Mouse (Mus musculus): Measurements from ENCODE around the gene Nfkb2.

The Nfkb2 gene

GRCm38 (mm10) chr19:46322996-46323572, 19.0 kb downstream of the Nfkb2 start:
- DNase-seq (ENCODE audit: low spot score in 2 of 2): no peak

GRCm38 (mm10) chr19:46323716-46324115, 19.6 kb downstream of the Nfkb2 start:
- DNase-seq (ENCODE audit: low spot score in 2 of 2): no peak

- no peak for DNase-seq (ENCODE audit: low spot score in 2 of 2)
These were observed 20.2 kb downstream of the Nfkb2 start for GRCm38 (mm10) chr19:46324366-46324765.

- no peak for DNase-seq (ENCODE audit: low spot score in 2 of 2)
These were observed 20.8 kb downstream of the Nfkb2 start for GRCm38 (mm10) chr19:46324918-46325317.

- no peak for DNase-seq (ENCODE audit: low spot score in 2 of 2)
These were observed 22.1 kb downstream of the Nfkb2 start for GRCm38 (mm10) chr19:46326019-46326755.

- DNase-seq (ENCODE audit: low spot score in 2 of 2): no peak
These were observed 22.7 kb downstream of the Nfkb2 start, which contains the start of gene Psd for GRCm38 (mm10) chr19:46326756-46327305. TSS of gene Psd (minus strand) at chr19:46327156.

- no peak for DNase-seq (ENCODE audit: low spot score in 2 of 2)
These were observed 23.5 kb downstream of the Nfkb2 start for GRCm38 (mm10) chr19:46327531-46328064.

- DNase-seq (ENCODE audit: low spot score in 2 of 2): peak; percentile 93 to 95
These were observed 24.2 kb downstream of the Nfkb2 start, which contains the start of gene Fbxl15 for GRCm38 (mm10) chr19:46328081-46329030. TSS of gene Fbxl15 (plus strand) at chr19:46328184.

- no peak for DNase-seq (ENCODE audit: low spot score in 2 of 2)
These were observed 25.0 kb downstream of the Nfkb2 start for GRCm38 (mm10) chr19:46329031-46329641.

- peak; percentile 73 to 77 for DNase-seq (ENCODE audit: low spot score in 2 of 2)
These were observed 25.8 kb downstream of the Nfkb2 start for GRCm38 (mm10) chr19:46329951-46330350.

GRCm38 (mm10) chr19:46330696-46331095, 26.6 kb downstream of the Nfkb2 start:
- DNase-seq (ENCODE audit: low spot score in 2 of 2): no peak

GRCm38 (mm10) chr19:46331326-46331725, 27.2 kb downstream of the Nfkb2 start:
- DNase-seq (ENCODE audit: low spot score in 2 of 2): no peak

GRCm38 (mm10) chr19:46331936-46332335, 27.8 kb downstream of the Nfkb2 start:
- no peak for DNase-seq (ENCODE audit: low spot score in 2 of 2)

- DNase-seq (ENCODE audit: low spot score in 2 of 2): no peak
These were observed 28.7 kb downstream of the Nfkb2 start for GRCm38 (mm10) chr19:46332721-46333339.

- no peak for DNase-seq (ENCODE audit: low spot score in 2 of 2)
These were observed 29.8 kb downstream of the Nfkb2 start for GRCm38 (mm10) chr19:46333906-46334305.

GRCm38 (mm10) chr19:46337719-46338330, 33.7 kb downstream of the Nfkb2 start:
- DNase-seq (ENCODE audit: low spot score in 2 of 2): no peak

GRCm38 (mm10) chr19:46338331-46338936, 34.3 kb downstream of the Nfkb2 start, which contains the start of gene Cuedc2:
TSS of gene Cuedc2 (minus strand) at chr19:46338702.
- DNase-seq (ENCODE audit: low spot score in 2 of 2): peak; percentile 95 to 99

GRCm38 (mm10) chr19:46338942-46339286, 34.8 kb downstream of the Nfkb2 start:
- DNase-seq (ENCODE audit: low spot score in 2 of 2): no peak

GRCm38 (mm10) chr19:46339287-46339971, 35.3 kb downstream of the Nfkb2 start:
- DNase-seq (ENCODE audit: low spot score in 2 of 2): peak; percentile 62 to 63

Data from heart, adult 9 months (tissue).